Mouse (Mus musculus): ENCODE results near the gene Gm28557. TPM values are rescaled to one million over a fixed set of nuclear protein-coding genes. Genes with fewer than 3 reads are reported as not detected.
A peak's percentile ranks its signal among the peaks of the same experiment; 100 is the strongest.
"Not testable (repeated sequence)": the region's sequence is repeated elsewhere in the genome, so short reads cannot be mapped to it uniquely, and the experiment has no call there.

Gene Gm28557
- total RNA-seq (2021), result 1 to 10 TPM; 2.4 to 3.0 TPM
- long read RNA-seq, experiment 1, partial matches to known transcripts, result 0 of 3 reads
- long read RNA-seq, experiment 1, other reads (novel, unspliced or antisense), result 2 of 3 reads
- long read RNA-seq, experiment 2, partial matches to known transcripts, result 0 of 2 reads
- long read RNA-seq, experiment 2, other reads (novel, unspliced or antisense), result 2 of 2 reads

GRCm38 (mm10) chr13:67108194-67108820 is at the start of gene Gm28557:
Gene Gm28557, minus strand, starts transcription at chr13:67108604.
- peak; percentile 97 for DNase-seq (ENCODE audit: low spot score)

- DNase-seq (ENCODE audit: low spot score), result peak; percentile 89
Measured at GRCm38 (mm10) chr13:67128038-67128721, 19.8 kb upstream of the Gm28557 start.

- not testable (repeated sequence) for DNase-seq (ENCODE audit: low spot score)
Measured at GRCm38 (mm10) chr13:67127507-67127906, 19.1 kb upstream of the Gm28557 start.

GRCm38 (mm10) chr13:67124460-67124859 is 16.1 kb upstream of the Gm28557 start:
- DNase-seq (ENCODE audit: low spot score), result no peak

GRCm38 (mm10) chr13:67121360-67121759 is 13.0 kb upstream of the Gm28557 start, which contains the start of gene Zfp759:
Gene Zfp759, plus strand, starts transcription at chr13:67121660.
- DNase-seq (ENCODE audit: low spot score), result not testable (repeated sequence)

GRCm38 (mm10) chr13:67116163-67116562 is 7.8 kb upstream of the Gm28557 start, which contains the start of gene Rslcan18:
Gene Rslcan18, minus strand, starts transcription at chr13:67116263.
- not testable (repeated sequence) for DNase-seq (ENCODE audit: low spot score)

- no peak for DNase-seq (ENCODE audit: low spot score)
Measured at GRCm38 (mm10) chr13:67113287-67113686, 4.9 kb upstream of the Gm28557 start.

GRCm38 (mm10) chr13:67112096-67112495 is 3.7 kb upstream of the Gm28557 start:
- peak; percentile 2 for DNase-seq (ENCODE audit: low spot score)

GRCm38 (mm10) chr13:67108821-67109206 is 410 bp upstream of the Gm28557 start:
- DNase-seq (ENCODE audit: low spot score), result no peak

GRCm38 (mm10) chr13:67107681-67108080 is 723 bp downstream of the Gm28557 start:
- peak; percentile 3 for DNase-seq (ENCODE audit: low spot score)

- DNase-seq (ENCODE audit: low spot score), result no peak
Measured at GRCm38 (mm10) chr13:67097876-67098275, 10.5 kb downstream of the Gm28557 start, which contains the start of gene Zfp708. Gene Zfp708, minus strand, starts transcription at chr13:67097976.

GRCm38 (mm10) chr13:67090154-67090553 is 18.2 kb downstream of the Gm28557 start:
- no peak for DNase-seq (ENCODE audit: low spot score)

GRCm38 (mm10) chr13:67081946-67082345 is 26.5 kb downstream of the Gm28557 start:
- no peak for DNase-seq (ENCODE audit: low spot score)

GRCm38 (mm10) chr13:67081142-67081713 is 27.2 kb downstream of the Gm28557 start:
- peak; percentile 82 for DNase-seq (ENCODE audit: low spot score)

GRCm38 (mm10) chr13:67077244-67077643 is 31.2 kb downstream of the Gm28557 start:
- no peak for DNase-seq (ENCODE audit: low spot score)

- DNase-seq (ENCODE audit: low spot score), result no peak
Measured at GRCm38 (mm10) chr13:67072786-67073185, 35.6 kb downstream of the Gm28557 start.

- DNase-seq (ENCODE audit: low spot score), result no peak
Measured at GRCm38 (mm10) chr13:67065386-67065785, 43.0 kb downstream of the Gm28557 start.

GRCm38 (mm10) chr13:67062427-67062826 is 46.0 kb downstream of the Gm28557 start:
- no peak for DNase-seq (ENCODE audit: low spot score)

GRCm38 (mm10) chr13:67060786-67061358 is 47.5 kb downstream of the Gm28557 start, which contains the start of gene Zfp712:
Gene Zfp712, minus strand, starts transcription at chr13:67061170.
- DNase-seq (ENCODE audit: low spot score), result peak; percentile 95

- DNase-seq (ENCODE audit: low spot score), result no peak
Measured at GRCm38 (mm10) chr13:67060161-67060785, 48.1 kb downstream of the Gm28557 start.

Measured in gastrocnemius, adult 18-20 months (tissue).